Mouse (Mus musculus): ENCODE measurements around the gene Fbxo31. TPM values are rescaled to one million over a fixed set of nuclear protein-coding genes. Genes with fewer than 3 reads are reported as not detected.

Gene Fbxo31
- polyA plus RNA-seq, 1 experiment from 2014 or later: 17.6 TPM

DNA sequence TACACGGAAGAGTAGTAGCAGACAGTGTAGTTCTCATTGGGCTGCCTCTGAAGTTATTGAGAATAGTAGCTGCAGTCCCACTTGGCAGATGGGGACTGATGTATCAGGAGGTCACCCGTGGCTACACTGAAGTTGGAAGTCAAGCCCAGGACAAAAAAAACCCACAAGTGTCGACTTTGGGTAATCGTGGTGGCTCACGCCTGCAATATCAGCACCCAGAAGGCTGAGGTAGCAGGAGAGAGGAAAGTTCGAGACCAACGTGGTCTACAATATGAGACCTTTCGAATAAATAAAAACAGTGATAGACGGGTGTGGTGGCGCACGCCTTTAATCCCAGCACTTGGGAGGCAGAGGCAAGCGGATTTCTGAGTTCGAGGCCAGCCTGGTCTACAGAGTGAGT is 6.1 kb upstream of the Fbxo31 start:
- Histone ChIP-seq H3K36me3 (no peaks in the 10 kb centered on the region), H3K4me1 (peaks cover 7% of the 10 kb centered on the region), H3K9me3 (no peaks in the 10 kb centered on the region), H3K9ac (0 out of 2 replicates have a peak overlapping the region, but pooled peaks have one; percentile 19), H3K4me3 (peak overlapping the region; percentile 68), H3K27me3 (peaks cover 5% of the 10 kb centered on the region; the same call in 1 of the 2 replicates), H3K4me2 (replicated peaks) (peak overlapping the region; percentile 72), H3K27ac (no peak overlapping the region)
- ATAC-seq (ENCODE audit: low FRiP score, low read depth): no peak
- WGBS: 39% methylated on average over 13 of the region's 13 CpGs

DNA sequence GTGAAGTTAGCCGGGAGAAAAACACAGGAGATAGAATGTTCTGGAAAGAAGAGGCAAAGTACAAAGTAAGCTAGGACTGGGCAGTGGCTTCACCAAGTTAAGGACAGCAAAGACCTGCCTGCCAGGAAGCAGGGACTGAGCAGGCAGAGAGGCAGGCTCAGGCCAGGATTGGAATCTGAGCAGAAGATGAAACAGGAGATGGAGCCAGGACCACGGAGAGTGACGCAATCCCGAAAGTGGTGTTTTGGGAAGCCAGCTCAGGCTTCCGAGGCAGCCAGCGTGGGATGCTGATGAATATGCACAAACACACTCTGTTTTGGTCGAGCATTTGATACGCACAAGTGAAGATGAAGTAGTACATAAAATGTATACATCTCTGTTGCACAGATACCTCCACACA is 5.0 kb upstream of the Fbxo31 start:
- Histone ChIP-seq H3K9me3 (no peaks in the 10 kb centered on the region), H3K9ac (no peak overlapping the region), H3K4me2 (replicated peaks) (no peak overlapping the region), H3K4me1 (peaks cover 7% of the 10 kb centered on the region), H3K27me3 (peaks cover 5% of the 10 kb centered on the region; the same call in 1 of the 2 replicates), H3K36me3 (no peaks in the 10 kb centered on the region), H3K27ac (no peak overlapping the region), H3K4me3 (no peak overlapping the region)
- 49% methylated on average over 8 of the region's 8 CpGs for WGBS
- ATAC-seq (ENCODE audit: low FRiP score, low read depth): no peak

DNA sequence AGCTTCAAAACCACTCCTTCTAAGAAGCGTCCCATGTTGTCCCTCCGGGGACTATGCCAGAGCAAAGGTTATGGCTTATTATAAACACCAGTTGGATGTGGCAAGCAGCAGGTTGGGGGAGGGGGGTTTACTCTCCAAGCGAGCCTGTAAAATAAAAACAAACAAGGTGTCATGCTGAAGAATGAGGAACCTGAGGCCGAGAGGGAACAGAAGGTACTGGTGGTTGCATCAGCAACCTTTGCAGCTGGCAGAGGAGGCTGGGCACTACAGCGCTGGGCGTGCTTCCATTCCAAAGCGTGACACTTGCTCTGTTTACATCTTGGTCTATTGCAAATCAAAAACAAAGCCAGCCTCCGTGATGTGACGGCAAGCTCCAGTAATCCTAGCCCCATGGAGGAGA is 1.9 kb upstream of the Fbxo31 start:
- ATAC-seq (ENCODE audit: low FRiP score, low read depth): no peak
- H3K9ac ChIP-seq: no peak overlapping the region
- no peak overlapping the region for H3K27ac ChIP-seq
- no peaks in the 10 kb centered on the region for H3K36me3 ChIP-seq
- H3K27me3 ChIP-seq: peaks cover 5% of the 10 kb centered on the region; the same call in 1 of the 2 replicates
- no peak overlapping the region for H3K4me2 ChIP-seq (replicated peaks)
- H3K9me3 ChIP-seq: no peaks in the 10 kb centered on the region
- WGBS: 17% methylated on average over 9 of the region's 9 CpGs
- peaks cover 33% of the 10 kb centered on the region for H3K4me1 ChIP-seq
- H3K4me3 ChIP-seq: no peak overlapping the region

- H3K9me3 ChIP-seq: no peaks in the 10 kb centered on the region
- peak overlapping the region; percentile 91 for H3K4me3 ChIP-seq
- WGBS: 2% methylated on average over 44 of the region's 44 CpGs
- peaks cover 5% of the 10 kb centered on the region; the same call in 1 of the 2 replicates for H3K27me3 ChIP-seq
- peak overlapping the region; percentile 94 for H3K4me2 ChIP-seq (replicated peaks)
- ATAC-seq (ENCODE audit: low FRiP score, low read depth): peak; percentile 49
- H3K9ac ChIP-seq: peak overlapping the region; percentile 88
- peaks cover 39% of the 10 kb centered on the region for H3K4me1 ChIP-seq
- no peaks in the 10 kb centered on the region for H3K36me3 ChIP-seq
- peak overlapping the region; percentile 55 for H3K27ac ChIP-seq
Observed at GRCm38 (mm10) chr8:121577751-121578675, 593 bp downstream of the Fbxo31 start.

DNA sequence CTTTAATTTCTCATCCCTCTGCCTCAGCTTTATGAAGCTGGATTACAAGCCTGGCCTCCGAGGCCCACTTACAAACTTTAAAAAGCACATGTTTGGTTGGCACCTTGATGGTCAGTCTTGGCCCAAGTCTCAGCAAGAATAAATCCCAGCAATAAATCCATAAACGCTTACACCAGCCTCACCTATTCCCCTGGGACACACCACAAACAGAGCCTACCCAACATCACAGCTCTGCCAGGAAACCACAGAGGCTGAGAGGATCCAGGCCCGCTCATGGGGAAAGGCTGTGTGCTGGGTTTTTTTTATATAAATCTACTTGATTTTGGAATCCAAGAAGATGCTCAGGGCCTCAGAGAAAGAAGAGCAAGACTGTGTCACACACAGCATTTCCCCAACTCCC is 2.9 kb downstream of the Fbxo31 start:
- Histone ChIP-seq H3K27me3 (peaks cover 5% of the 10 kb centered on the region; the same call in 1 of the 2 replicates), H3K9ac (peak overlapping the region; percentile 15; the same call in 1 of the 2 replicates), H3K36me3 (no peaks in the 10 kb centered on the region), H3K4me1 (peaks cover 39% of the 10 kb centered on the region), H3K27ac (no peak overlapping the region), H3K4me3 (no peak overlapping the region), H3K4me2 (replicated peaks) (no peak overlapping the region), H3K9me3 (no peaks in the 10 kb centered on the region)
- no peak for ATAC-seq (ENCODE audit: low FRiP score, low read depth)
- 47% methylated on average over 3 of the region's 3 CpGs for whole genome bisulfite sequencing

DNA sequence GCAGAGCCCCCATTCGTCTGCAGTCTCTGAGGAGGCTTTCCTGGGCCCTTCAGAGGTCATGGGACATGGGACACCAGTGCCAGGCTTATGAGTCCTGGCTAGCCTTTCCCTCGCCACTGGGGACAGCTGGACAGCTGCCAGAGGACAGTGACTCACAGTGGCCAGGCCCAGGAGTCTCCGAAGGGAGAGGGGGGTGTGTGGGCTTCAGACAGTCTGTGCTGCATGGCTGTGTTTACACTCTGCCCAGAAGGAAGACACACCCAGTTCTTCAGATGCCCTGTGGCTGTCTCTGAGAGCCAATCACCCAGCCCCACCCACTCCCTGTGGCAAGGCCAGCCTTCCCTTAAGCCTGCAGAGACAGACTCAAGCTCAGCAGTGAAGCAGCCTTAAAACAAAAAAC is 5.3 kb downstream of the Fbxo31 start:
- WGBS: 43% methylated on average over 3 of the region's 3 CpGs
- H3K4me1 ChIP-seq: peaks cover 40% of the 10 kb centered on the region
- no peaks in the 10 kb centered on the region for H3K27me3 ChIP-seq
- H3K9ac ChIP-seq: no peak overlapping the region
- no peak for ATAC-seq (ENCODE audit: low FRiP score, low read depth)
- no peak overlapping the region for H3K4me3 ChIP-seq
- peaks cover 4% of the 10 kb centered on the region; the same call in 1 of the 2 replicates for H3K36me3 ChIP-seq
- H3K27ac ChIP-seq: no peak overlapping the region
- no peaks in the 10 kb centered on the region for H3K9me3 ChIP-seq
- no peak overlapping the region for H3K4me2 ChIP-seq (replicated peaks)

DNA sequence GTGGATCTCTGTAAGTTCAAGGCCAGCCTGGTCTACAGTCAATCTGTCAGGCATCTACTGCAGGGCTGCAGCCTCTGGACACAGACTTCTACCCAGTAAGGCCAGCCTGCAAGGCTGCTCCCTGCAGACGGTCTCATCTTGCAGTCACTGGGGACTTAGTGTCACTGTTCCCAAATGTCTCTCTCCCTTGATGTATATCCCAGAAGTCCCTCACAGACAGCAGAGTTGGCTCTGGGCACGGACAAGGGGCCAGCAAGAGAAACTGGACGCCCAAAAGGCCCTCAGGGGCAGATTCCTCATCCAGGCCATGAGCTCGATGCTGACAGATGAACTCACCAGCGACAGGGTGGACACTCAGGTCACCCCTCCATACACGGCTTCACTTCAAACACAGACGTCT is 6.5 kb downstream of the Fbxo31 start:
- 75% methylated on average over 7 of the region's 7 CpGs for WGBS
- Histone ChIP-seq H3K4me3 (no peak overlapping the region), H3K27ac (no peak overlapping the region), H3K27me3 (no peaks in the 10 kb centered on the region), H3K9me3 (no peaks in the 10 kb centered on the region), H3K4me2 (replicated peaks) (no peak overlapping the region), H3K4me1 (peaks cover 30% of the 10 kb centered on the region), H3K36me3 (peaks cover 4% of the 10 kb centered on the region; the same call in 1 of the 2 replicates), H3K9ac (no peak overlapping the region)
- no peak for ATAC-seq (ENCODE audit: low FRiP score, low read depth)

DNA sequence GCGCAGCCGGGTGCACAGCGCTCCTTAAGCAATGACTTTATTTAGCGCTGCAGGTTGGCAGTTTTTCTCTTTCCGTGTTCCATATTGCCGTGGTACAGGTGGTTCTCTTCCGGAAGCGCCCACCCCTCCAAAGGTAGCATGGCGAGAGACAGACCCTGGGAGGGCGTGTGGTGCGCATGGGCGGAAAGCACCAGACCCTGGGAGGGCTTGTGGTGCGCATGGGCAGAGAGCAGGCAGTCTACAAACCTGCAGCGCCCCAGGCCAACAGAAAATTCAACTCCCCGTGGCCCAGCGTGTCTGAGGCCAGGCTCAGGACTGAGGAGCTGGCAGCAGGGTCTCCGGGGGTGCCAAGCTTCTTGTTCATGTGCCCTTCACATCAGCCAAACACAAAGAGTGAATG is 7.8 kb downstream of the Fbxo31 start:
- peaks cover 10% of the 10 kb centered on the region for H3K36me3 ChIP-seq
- peaks cover 17% of the 10 kb centered on the region for H3K4me1 ChIP-seq
- H3K4me3 ChIP-seq: no peak overlapping the region
- H3K4me2 ChIP-seq (replicated peaks): no peak overlapping the region
- no peaks in the 10 kb centered on the region for H3K27me3 ChIP-seq
- no peak overlapping the region for H3K27ac ChIP-seq
- H3K9ac ChIP-seq: no peak overlapping the region
- ATAC-seq (ENCODE audit: low FRiP score, low read depth): no peak
- no peaks in the 10 kb centered on the region for H3K9me3 ChIP-seq
- whole genome bisulfite sequencing: 77% methylated on average over 17 of the region's 17 CpGs

GRCm38 (mm10) chr8:121570335-121570734 is 8.3 kb downstream of the Fbxo31 start:
- WGBS: 81% methylated on average over 21 of the region's 21 CpGs
- H3K4me2 ChIP-seq (replicated peaks): no peak overlapping the region
- no peak overlapping the region for H3K27ac ChIP-seq
- H3K9ac ChIP-seq: no peak overlapping the region
- H3K27me3 ChIP-seq: no peaks in the 10 kb centered on the region
- ATAC-seq (ENCODE audit: low FRiP score, low read depth): no peak
- H3K4me1 ChIP-seq: peaks cover 12% of the 10 kb centered on the region
- H3K9me3 ChIP-seq: no peaks in the 10 kb centered on the region
- H3K36me3 ChIP-seq: peaks cover 15% of the 10 kb centered on the region
- H3K4me3 ChIP-seq: no peak overlapping the region

GRCm38 (mm10) chr8:121568321-121568720 is 10.3 kb downstream of the Fbxo31 start:
- Histone ChIP-seq H3K4me3 (no peak overlapping the region), H3K4me2 (replicated peaks) (no peak overlapping the region), H3K27me3 (no peaks in the 10 kb centered on the region), H3K27ac (no peak overlapping the region), H3K4me1 (peaks cover 7% of the 10 kb centered on the region; the same call in 1 of the 2 replicates), H3K9me3 (no peaks in the 10 kb centered on the region), H3K36me3 (peaks cover 33% of the 10 kb centered on the region), H3K9ac (no peak overlapping the region)
- no peak for ATAC-seq (ENCODE audit: low FRiP score, low read depth)
- 68% methylated on average over 6 of the region's 6 CpGs for WGBS

DNA sequence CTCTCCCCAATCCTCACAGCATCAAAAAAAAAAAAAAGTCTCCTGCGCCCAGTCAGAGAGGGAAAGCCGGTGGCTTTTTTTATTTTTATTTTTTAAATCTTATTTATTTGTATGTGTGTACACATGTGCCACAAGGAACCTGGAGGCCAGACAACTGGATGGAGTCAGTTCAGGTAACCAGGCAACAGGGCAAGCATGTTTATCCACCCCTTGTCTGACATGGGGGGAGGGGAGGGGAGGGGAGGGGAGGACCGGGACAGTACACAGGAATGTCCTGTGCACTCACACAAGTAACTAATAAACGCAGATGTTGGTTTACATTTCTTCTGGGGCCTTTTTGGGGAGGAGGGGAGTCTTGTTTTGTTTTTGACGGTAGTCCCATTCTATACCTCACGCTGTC is 14.9 kb downstream of the Fbxo31 start:
- Histone ChIP-seq H3K27me3 (no peaks in the 10 kb centered on the region), H3K4me2 (replicated peaks) (no peak overlapping the region), H3K4me1 (0 out of 2 replicates have a peak, but pooled peaks cover 3% of the 10 kb centered on the region), H3K36me3 (peaks cover 54% of the 10 kb centered on the region), H3K9ac (no peak overlapping the region), H3K27ac (no peak overlapping the region), H3K4me3 (no peak overlapping the region), H3K9me3 (no peaks in the 10 kb centered on the region)
- WGBS: 86% methylated on average over 6 of the region's 6 CpGs
- no peak for ATAC-seq (ENCODE audit: low FRiP score, low read depth)

DNA sequence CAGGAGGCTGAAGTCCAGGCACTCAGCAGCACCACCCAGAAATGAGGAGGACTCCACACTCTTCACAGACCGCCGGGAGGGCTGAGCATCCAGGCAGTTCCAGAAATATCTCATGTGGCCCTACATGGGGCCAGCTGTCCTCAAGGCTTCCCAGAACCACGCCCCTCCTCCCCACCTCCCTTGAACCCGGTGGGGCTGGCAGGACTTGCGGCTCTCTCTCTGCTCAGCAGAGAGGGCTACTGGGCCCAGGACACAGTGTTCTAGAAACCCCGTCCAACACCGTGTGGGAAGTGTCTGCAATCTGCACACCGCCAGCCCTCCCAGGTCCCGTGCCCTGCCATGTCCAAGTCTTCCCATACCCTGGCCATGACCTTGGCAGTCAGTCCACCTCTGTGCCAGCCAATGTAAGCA is 15.7 kb downstream of the Fbxo31 start:
- Histone ChIP-seq H3K27ac (no peak overlapping the region), H3K4me2 (replicated peaks) (no peak overlapping the region), H3K27me3 (no peaks in the 10 kb centered on the region), H3K4me3 (no peak overlapping the region), H3K36me3 (peaks cover 62% of the 10 kb centered on the region), H3K4me1 (no peaks in the 10 kb centered on the region), H3K9ac (no peak overlapping the region), H3K9me3 (no peaks in the 10 kb centered on the region)
- WGBS: 81% methylated on average over 9 of the region's 9 CpGs
- no peak for ATAC-seq (ENCODE audit: low FRiP score, low read depth)

Data from limb, embryonic 13.5 days (tissue).